Mouse (Mus musculus) G1E-ER4 (cell line): ENCODE results near the gene Cped1. TPM values are rescaled to one million over a fixed set of nuclear protein-coding genes. Genes with fewer than 3 reads are reported as not detected.

Source experiments
- GATA1 ChIP-seq: IDR thresholded peaks from one replicate; pipeline ENCODE4 v1.8.0; 2012; ENCODE audit warnings: low read length, inconsistent platforms
- polyA plus RNA-seq: library from polyadenylated mRNA; stranded (reverse); fragments of >175 nt; gene quantifications from 2 replicates; pipeline ENCODE4 v1.2.3, GENCODE M21; 2012

The Cped1 gene
- polyA plus RNA-seq, 1 experiment, result not detected

GRCm38 (mm10) chr6:22148511-22148910 is 162.8 kb downstream of the Cped1 start:
- TF ChIP-seq GATA1, result no peak

- no peak for TF ChIP-seq GATA1
Measured at GRCm38 (mm10) chr6:22157461-22157860, 171.7 kb downstream of the Cped1 start.

GRCm38 (mm10) chr6:22161944-22162343 is 176.2 kb downstream of the Cped1 start:
- TF ChIP-seq GATA1, result no peak

GRCm38 (mm10) chr6:22168388-22168787 is 182.7 kb downstream of the Cped1 start:
- no peak for TF ChIP-seq GATA1

GRCm38 (mm10) chr6:22178721-22179295 is 193.1 kb downstream of the Cped1 start:
- no peak for TF ChIP-seq GATA1

GRCm38 (mm10) chr6:22180316-22180715 is 194.6 kb downstream of the Cped1 start:
- TF ChIP-seq GATA1, result no peak

GRCm38 (mm10) chr6:22186967-22187366 is 201.3 kb downstream of the Cped1 start:
- no peak for TF ChIP-seq GATA1

GRCm38 (mm10) chr6:22189346-22190335 is 203.9 kb downstream of the Cped1 start:
- TF ChIP-seq GATA1, result no peak

GRCm38 (mm10) chr6:22198603-22199002 is 212.9 kb downstream of the Cped1 start:
- no peak for TF ChIP-seq GATA1

- no peak for TF ChIP-seq GATA1
Measured at GRCm38 (mm10) chr6:22199473-22199872, 213.8 kb downstream of the Cped1 start.

- no peak for TF ChIP-seq GATA1
Measured at GRCm38 (mm10) chr6:22200133-22200532, 214.4 kb downstream of the Cped1 start.

GRCm38 (mm10) chr6:22201879-22202278 is 216.2 kb downstream of the Cped1 start:
- no peak for TF ChIP-seq GATA1

- no peak for TF ChIP-seq GATA1
Measured at GRCm38 (mm10) chr6:22205030-22205750, 219.5 kb downstream of the Cped1 start.

- TF ChIP-seq GATA1, result no peak
Measured at GRCm38 (mm10) chr6:22205751-22206121, 220.0 kb downstream of the Cped1 start.

GRCm38 (mm10) chr6:22206179-22206578 is 220.5 kb downstream of the Cped1 start:
- TF ChIP-seq GATA1, result no peak
